ENCODE assay signal across 9 mouse cellular contexts in genomic region chrX:73465483-73466186, GRCm38 (mm10). TPM values are rescaled to one million over a fixed set of nuclear protein-coding genes. Genes with fewer than 3 reads are reported as not detected.
A peak's percentile ranks its signal among the peaks of the same experiment; 100 is the strongest.
DNase-seq lines count a peak whose midpoint lies in the region; ATAC-seq and TF ChIP-seq lines count a peak whose summit lies in the region.
"Had no signal": no experiment of that assay in that cellular context is flagged by ENCODE, and none has a peak within 500 bp of the region (broad histone marks: within the 10 kb centered on the region; RNA-seq: fewer than 3 reads in every experiment).

No protein-coding gene starts in this region.

- peak overlapping the region; percentile 96 for H3K27ac ChIP-seq in embryonic facial prominence, embryonic 13.5 days
- no peak overlapping the region for H3K27ac ChIP-seq in thymus, adult 2 months (ENCODE audit: control insufficient read depth, insufficient read depth, low read length)

- no peaks in the 10 kb centered on the region for H3K9me3 ChIP-seq in embryonic facial prominence, embryonic 13.5 days

- intact Hi-C loops in heart, postnatal 36 days (cut with DNase I): no loop called here

- TF ChIP-seq POLR2A in thymus, adult 2 months (IDR thresholded peaks at IDR 0.05; ENCODE audit: control insufficient read depth, extremely low read depth, insufficient read depth, low read length, poor library complexity): no peak

- peaks cover 27% of the 10 kb centered on the region for H3K4me1 ChIP-seq in embryonic facial prominence, embryonic 13.5 days
- no peaks in the 10 kb centered on the region for H3K4me1 ChIP-seq in thymus, adult 2 months (replicated peaks; ENCODE audit: control insufficient read depth, insufficient read depth, low read length)

- 40% methylated on average over 9 of the region's 9 CpGs for WGBS in embryonic facial prominence, embryonic 13.5 days
- 87% methylated on average over 9 of the region's 9 CpGs for WGBS in thymus, adult 2 months

- H3K36me3 ChIP-seq in embryonic facial prominence, embryonic 13.5 days: no peaks in the 10 kb centered on the region
- H3K36me3 ChIP-seq in thymus, adult 2 months (ENCODE audit: control insufficient read depth, insufficient read depth, low read length): no peaks in the 10 kb centered on the region

- 0 out of 2 replicates have a peak, but pooled peaks cover 4% of the 10 kb centered on the region for H3K27me3 ChIP-seq in embryonic facial prominence, embryonic 13.5 days
- H3K27me3 ChIP-seq in thymus, adult 2 months (ENCODE audit: control insufficient read depth, insufficient read depth, low read length): no peaks in the 10 kb centered on the region

- peak; percentile 48 for ATAC-seq in embryonic facial prominence, embryonic 13.5 days (ENCODE audit: insufficient number of reproducible peaks, insufficient read depth, low FRiP score, low TSS enrichment, low read depth)
- ATAC-seq in activated CD4-positive, CD25-positive, alpha-beta regulatory T cell, adult 4 months: no peak

- no peak overlapping the region for H3K4me2 ChIP-seq in embryonic facial prominence, embryonic 13.5 days

- no peak overlapping the region for H3K4me3 ChIP-seq in embryonic facial prominence, embryonic 13.5 days
- H3K4me3 ChIP-seq in thymus, adult 2 months (ENCODE audit: control insufficient read depth, insufficient read depth, low read length): no peak overlapping the region

- H3K9ac ChIP-seq in embryonic facial prominence, embryonic 13.5 days: no peak overlapping the region

- TF ChIP-seq CTCF in thymus, adult 2 months (IDR thresholded peaks at IDR 0.05; ENCODE audit: borderline replicate concordance, control insufficient read depth, extremely low read depth, insufficient read depth, low read length, poor library complexity): no peak

- DNase-seq in heart, adult 9 months (ENCODE audit: low spot score in 2 of 2): peak; percentile 63 to 70
- DNase-seq in heart, postnatal 36 days: no peak
- peak; percentile 91 for DNase-seq in 3T3-L1 (ENCODE audit: low read depth, low spot score)
- DNase-seq in kidney, postnatal 4 days: peak; percentile 30 to 42
- no peak for DNase-seq in thymus, adult 2 months
- no peak for DNase-seq in spleen, postnatal 14 days (ENCODE audit: low spot score in 2 of 2)

RNA-seq across cellular contexts. Expression of gene Haus7, which starts 6.8 kb away (rescaled TPM):
- total RNA-seq in heart, postnatal 36 days (2021): 1 to 10 TPM; 6.8 to 6.9 TPM
- polyA plus RNA-seq in embryonic facial prominence, embryonic 13.5 days (2015; fragmentation: Nextera tagmentation; extraction: Ambion mirVana): 83.0 and 96.2 TPM in 2 replicates
- polyA plus RNA-seq in thymus, adult 2 months (2012; rRNA removed): 20.8 and 21.4 TPM in 2 replicates
- 10 to 100 TPM; 33.0 to 34.5 TPM for polyA plus RNA-seq in activated CD4-positive, CD25-positive, alpha-beta regulatory T cell, adult 4 months (2017; shearing (Covaris generic))

RNA-seq across cellular contexts. Expression of gene Bgn, which starts 17.8 kb away (rescaled TPM):
- 100 to 1,000 TPM; 229 to 253 TPM for total RNA-seq in heart, postnatal 36 days (2021)
- 121 and 154 TPM in 2 replicates for polyA plus RNA-seq in embryonic facial prominence, embryonic 13.5 days (2015; fragmentation: Nextera tagmentation; extraction: Ambion mirVana)
- 83.6 and 91.6 TPM in 2 replicates for polyA plus RNA-seq in thymus, adult 2 months (2012; rRNA removed)
- polyA plus RNA-seq in activated CD4-positive, CD25-positive, alpha-beta regulatory T cell, adult 4 months (2017; shearing (Covaris generic)): not detected

RNA-seq across cellular contexts. Expression of gene Trex2, which starts 30.5 kb away (rescaled TPM):
- total RNA-seq in heart, postnatal 36 days (2021): not detected
- 0.55 TPM in 1 of 2 replicates, not detected in the other for polyA plus RNA-seq in embryonic facial prominence, embryonic 13.5 days (2015; fragmentation: Nextera tagmentation; extraction: Ambion mirVana)
- 1.7 and 2.2 TPM in 2 replicates for polyA plus RNA-seq in thymus, adult 2 months (2012; rRNA removed)
- polyA plus RNA-seq in activated CD4-positive, CD25-positive, alpha-beta regulatory T cell, adult 4 months (2017; shearing (Covaris generic)): not detected
- total RNA-seq: left cerebral cortex, postnatal 36 days had no signal

RNA-seq across cellular contexts. Expression of gene Atp2b3, which starts 37.3 kb away (rescaled TPM):
- under 1 TPM in 1 of 2 experiments, not detected in 1; 0.08 TPM for total RNA-seq in heart, postnatal 36 days (2021)
- 0.24 and 0.28 TPM in 2 replicates for polyA plus RNA-seq in embryonic facial prominence, embryonic 13.5 days (2015; fragmentation: Nextera tagmentation; extraction: Ambion mirVana)
- 0.05 and 0.06 TPM in 2 replicates for polyA plus RNA-seq in thymus, adult 2 months (2012; rRNA removed)
- polyA plus RNA-seq in activated CD4-positive, CD25-positive, alpha-beta regulatory T cell, adult 4 months (2017; shearing (Covaris generic)): not detected

RNA-seq across cellular contexts. Expression of gene Zfp92, which starts 54.7 kb away (rescaled TPM):
- total RNA-seq in heart, postnatal 36 days (2021): not detected
- polyA plus RNA-seq in embryonic facial prominence, embryonic 13.5 days (2015; fragmentation: Nextera tagmentation; extraction: Ambion mirVana): 0.21 and 0.30 TPM in 2 replicates
- polyA plus RNA-seq in thymus, adult 2 months (2012; rRNA removed): 0.03 and 0.07 TPM in 2 replicates
- under 1 TPM; 0.09 to 0.22 TPM for polyA plus RNA-seq in activated CD4-positive, CD25-positive, alpha-beta regulatory T cell, adult 4 months (2017; shearing (Covaris generic))

Comparison
In these comparisons a context has a peak if more than half of its experiments do, and no peak if none do; other contexts are left out.
1. DNase-seq: peak in heart, adult 9 months (2 of 2), 3T3-L1 (single experiment) and kidney, postnatal 4 days (2 of 2); none in heart, postnatal 36 days (0 of 2), thymus, adult 2 months (single experiment) and spleen, postnatal 14 days (0 of 2).
2. RNA of gene Bgn, which starts 17.8 kb away (polyA plus RNA-seq): 121 to 154 TPM in embryonic facial prominence, embryonic 13.5 days and 83.6 to 91.6 TPM in thymus, adult 2 months; not detected in activated CD4-positive, CD25-positive, alpha-beta regulatory T cell, adult 4 months; every median in the first group is over 10 times any median in the second.